Mouse (Mus musculus) lung, adult 2 months (tissue): ENCODE results near the gene Itm2b.

ENCODE experiments used
- CTCF ChIP-seq: fragments of 200-500 bp; IDR thresholded peaks from 2 replicates; pipeline ENCODE4 v1.5.1; 2011; ENCODE audit warnings: mild to moderate bottlenecking, low read length, control low read depth; ENCODE audit not compliant: insufficient read depth
- POLR2A ChIP-seq: fragments of 200-500 bp; IDR thresholded peaks from 2 replicates; pipeline ENCODE4 v1.6.1; 2011; ENCODE audit warnings: low read depth, mild to moderate bottlenecking, control low read depth, low read length, borderline replicate concordance; ENCODE audit errors: extremely low read depth

DNA sequence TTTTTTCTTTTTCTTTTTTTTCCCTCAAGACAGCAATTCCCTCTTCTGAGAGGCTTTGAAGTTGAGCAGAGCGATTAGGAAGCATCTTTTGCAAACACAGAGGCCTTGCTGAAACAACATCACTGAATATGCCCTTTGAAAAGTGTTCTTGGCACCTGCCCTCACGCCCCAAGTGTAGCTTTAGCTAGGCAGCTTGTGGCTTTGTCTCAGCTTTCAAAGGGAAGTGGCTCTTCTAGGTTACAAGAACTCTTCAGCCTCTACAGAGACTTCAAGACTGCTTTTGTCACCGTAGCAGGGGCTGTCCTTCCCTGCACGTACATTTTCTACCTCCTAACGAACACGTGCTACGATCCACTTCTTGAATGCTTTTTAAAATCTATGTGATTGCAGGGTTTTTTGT is 4.0 kb upstream of the Itm2b start:
- TF ChIP-seq CTCF: no peak
- TF ChIP-seq POLR2A: no peak
